Mouse (Mus musculus): ENCODE data around the gene Olfr1241.

Gene Olfr1241

GRCm38 (mm10) chr2:89487026-89487425 lies at the start of gene Olfr1241:
TSS of gene Olfr1241 (minus strand) at chr2:89487126.
- DNase-seq (ENCODE audit: low read depth, low spot score): no peak

DNA sequence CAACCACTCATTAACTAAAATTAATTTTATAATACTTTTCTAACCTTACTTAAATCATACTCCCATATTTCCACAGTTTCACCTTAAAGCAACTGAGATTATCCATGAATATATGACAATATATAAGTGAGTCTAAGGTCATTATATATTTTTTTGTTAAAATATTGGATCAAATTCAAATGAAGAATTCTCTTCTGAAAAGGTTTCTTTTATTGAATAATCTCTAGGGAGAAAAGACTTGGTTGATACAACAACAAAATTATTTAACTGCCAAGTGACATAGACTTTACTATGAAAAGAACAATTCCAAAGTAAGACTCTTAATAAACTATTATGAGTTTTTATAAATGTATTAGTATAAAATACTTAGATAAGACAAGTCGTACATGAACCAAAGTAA lies 44.5 kb upstream of the Olfr1241 start, which contains the start of gene Olfr1243:
TSS of gene Olfr1243 (minus strand) at position 101 of the 400 bp plus-strand sequence.
- DNase-seq (ENCODE audit: low read depth, low spot score): no peak

- DNase-seq (ENCODE audit: low read depth, low spot score): no peak
Observed at GRCm38 (mm10) chr2:89498235-89498634, 11.3 kb upstream of the Olfr1241 start, which contains the start of gene Olfr1242. TSS of gene Olfr1242 (minus strand) at chr2:89498335.

DNA sequence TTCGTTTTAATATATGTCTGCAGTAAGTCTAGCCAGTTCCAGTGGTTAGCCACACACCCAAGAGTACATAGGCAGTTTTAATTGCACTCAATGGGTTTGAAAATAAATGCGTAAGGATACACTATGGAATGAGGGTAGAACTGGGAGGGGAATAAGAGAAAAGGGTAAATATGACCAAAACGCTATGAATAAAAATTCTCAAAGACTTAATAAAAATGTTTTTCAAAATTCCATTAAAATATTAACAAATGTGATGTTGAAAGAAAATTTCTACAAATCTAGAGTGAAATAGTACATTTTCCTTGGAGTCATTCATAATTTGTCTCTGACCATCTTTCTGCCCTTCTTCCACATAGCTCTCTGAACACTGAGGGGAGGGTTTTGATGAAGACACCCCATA lies 44.0 kb downstream of the Olfr1241 start, which contains the start of gene Olfr1240:
TSS of gene Olfr1240 (minus strand) at position 101 of the 400 bp plus-strand sequence.
- DNase-seq (ENCODE audit: low read depth, low spot score): no peak
